Mouse (Mus musculus) large intestine, adult 2 months (tissue): ENCODE measurements around the gene Meox1. TPM values are rescaled to one million over a fixed set of nuclear protein-coding genes. Genes with fewer than 3 reads are reported as not detected.
A peak's percentile ranks its signal among the peaks of the same experiment; 100 is the strongest.

Experiments
- DNase-seq: peaks from one replicate; pipeline ENCODE4 v3.0.0-alpha.2; 2012; ENCODE audit warnings: low read depth, low spot score
- WGBS: fragments of 180-500 bp; shearing (Covaris S2); methylation state at CpG from one replicate; pipeline ENCODE4 v1.1.7; 2018; 5-methylcytosine and 5-hydroxymethylcytosine counted together
- polyA plus RNA-seq: library from polyadenylated mRNA; depleted of rRNA; stranded (reverse); fragments of >200 nt; gene quantifications from 2 replicates; pipeline ENCODE4 v1.2.3, GENCODE M21; 2012

Gene Meox1
- polyA plus RNA-seq, 1 experiment, result 1.6 TPM

- DNase-seq, result no peak
- WGBS, result 20% methylated on average over 13 of the region's 13 CpGs
Observed at GRCm38 (mm10) chr11:101905115-101905514, 10.9 kb upstream of the Meox1 start.

- WGBS, result 17% methylated on average over 8 of the region's 8 CpGs
- DNase-seq, result no peak
Observed at GRCm38 (mm10) chr11:101901309-101901708, 7.1 kb upstream of the Meox1 start.

GRCm38 (mm10) chr11:101898328-101898727 lies 4.2 kb upstream of the Meox1 start:
- WGBS, result 92% methylated on average over 4 of the region's 4 CpGs
- DNase-seq, result no peak

- 54% methylated on average over 13 of the region's 13 CpGs for WGBS
- no peak for DNase-seq
Observed at GRCm38 (mm10) chr11:101896546-101897361, 2.6 kb upstream of the Meox1 start.

GRCm38 (mm10) chr11:101893560-101893959 lies 614 bp downstream of the Meox1 start:
- WGBS, result 68% methylated on average over 15 of the region's 15 CpGs
- no peak for DNase-seq

- DNase-seq, result no peak
- WGBS, result 10% methylated on average over 11 of the region's 11 CpGs
Observed at GRCm38 (mm10) chr11:101891451-101891850, 2.7 kb downstream of the Meox1 start.

GRCm38 (mm10) chr11:101889781-101890180 lies 4.4 kb downstream of the Meox1 start:
- no peak for DNase-seq
- WGBS, result 15% methylated on average over 13 of the region's 13 CpGs

GRCm38 (mm10) chr11:101888820-101889219 lies 5.4 kb downstream of the Meox1 start:
- DNase-seq, result no peak
- WGBS, result 36% methylated on average over 6 of the region's 6 CpGs

- whole genome bisulfite sequencing, result 83% methylated on average over 12 of the region's 12 CpGs
Observed at GRCm38 (mm10) chr11:101886436-101886835, 7.7 kb downstream of the Meox1 start.

GRCm38 (mm10) chr11:101885881-101886319 lies 8.3 kb downstream of the Meox1 start:
- WGBS, result 64% methylated on average over 6 of the region's 6 CpGs
- no peak for DNase-seq

More at GRCm38 (mm10) chr11:101886436-101886835, 7.7 kb downstream of the Meox1 start:
- no peak for DNase-seq

GRCm38 (mm10) chr11:101885232-101885631 lies 8.9 kb downstream of the Meox1 start:
- 55% methylated on average over 6 of the region's 6 CpGs for WGBS
- DNase-seq, result no peak

GRCm38 (mm10) chr11:101883911-101884310 lies 10.3 kb downstream of the Meox1 start:
- WGBS, result 71% methylated on average over 2 of the region's 2 CpGs
- DNase-seq, result no peak

- DNase-seq, result no peak
- WGBS, result 71% methylated on average over 11 of the region's 11 CpGs
Observed at GRCm38 (mm10) chr11:101882500-101883290, 11.5 kb downstream of the Meox1 start.

- no peak for DNase-seq
- 8% methylated on average over 24 of the region's 24 CpGs for WGBS
Observed at GRCm38 (mm10) chr11:101881604-101882071, 12.5 kb downstream of the Meox1 start.

GRCm38 (mm10) chr11:101881185-101881584 lies 13.0 kb downstream of the Meox1 start:
- WGBS, result 8% methylated on average over 7 of the region's 7 CpGs
- DNase-seq, result peak; percentile 54

GRCm38 (mm10) chr11:101879672-101880071 lies 14.5 kb downstream of the Meox1 start:
- 71% methylated on average over 4 of the region's 4 CpGs for WGBS

GRCm38 (mm10) chr11:101878696-101879095 lies 15.5 kb downstream of the Meox1 start:
- DNase-seq, result no peak
- WGBS, result 23% methylated on average over 6 of the region's 6 CpGs

More at GRCm38 (mm10) chr11:101879672-101880071, 14.5 kb downstream of the Meox1 start:
- no peak for DNase-seq

GRCm38 (mm10) chr11:101874978-101875377 lies 19.2 kb downstream of the Meox1 start:
- WGBS, result 60% methylated on average over 5 of the region's 5 CpGs
- DNase-seq, result no peak

GRCm38 (mm10) chr11:101873909-101874308 lies 20.3 kb downstream of the Meox1 start:
- WGBS, result 64% methylated on average over 8 of the region's 8 CpGs
- no peak for DNase-seq

- no peak for DNase-seq
- WGBS, result 71% methylated on average over 6 of the region's 6 CpGs
Observed at GRCm38 (mm10) chr11:101871435-101871834, 22.7 kb downstream of the Meox1 start.
